ENCODE assay signal across 9 mouse cellular contexts in the genomic region with DNA sequence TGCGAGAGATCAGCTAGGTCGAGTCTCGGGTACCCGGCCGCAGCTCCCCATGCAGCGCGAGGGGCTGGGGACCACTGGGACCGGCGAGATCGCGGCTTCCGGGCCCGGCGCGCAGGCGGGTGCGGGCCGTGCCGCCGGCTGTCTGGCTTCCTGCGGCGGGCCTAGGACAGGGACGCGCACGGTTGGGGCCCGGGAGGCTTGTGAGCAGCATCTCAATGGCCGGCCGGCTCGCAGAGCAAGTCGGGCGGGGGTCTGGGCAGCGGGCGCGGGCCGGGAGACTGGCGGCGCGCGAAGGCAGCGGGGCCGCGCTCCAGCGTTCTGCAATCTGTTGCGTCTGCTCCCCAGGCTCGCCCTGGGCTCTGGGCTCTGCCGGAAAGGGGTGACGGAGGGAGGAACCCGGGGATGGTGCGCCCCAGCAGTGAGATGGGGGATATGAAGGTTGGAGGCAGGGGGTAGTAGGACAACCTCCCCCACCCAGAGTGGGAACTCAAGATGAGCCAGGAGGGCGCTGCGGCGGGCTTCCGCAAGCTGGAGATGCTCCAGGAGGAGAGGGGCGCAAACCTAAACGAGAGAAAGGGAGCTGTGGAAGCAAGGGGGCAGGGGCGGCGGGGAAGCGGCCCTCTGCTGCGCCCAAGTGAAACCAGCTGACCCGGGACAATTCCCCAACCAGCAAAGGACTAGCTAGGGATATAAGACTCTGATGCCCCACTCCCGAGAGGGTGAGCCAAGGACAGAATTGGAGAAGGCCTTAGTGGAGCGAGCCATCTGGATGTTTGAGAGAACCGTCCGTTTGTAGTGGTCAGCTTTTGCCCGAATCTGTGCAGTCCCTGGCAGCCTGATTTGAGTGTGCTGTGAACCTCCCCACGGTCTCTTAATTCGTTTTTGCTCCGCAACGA. TPM values are rescaled to one million over a fixed set of nuclear protein-coding genes. Genes with fewer than 3 reads are reported as not detected.
A peak's percentile ranks its signal among the peaks of the same experiment; 100 is the strongest.
DNase-seq lines count a peak whose midpoint lies in the region; ATAC-seq and TF ChIP-seq lines count a peak whose summit lies in the region.
"Had no signal": no experiment of that assay in that cellular context is flagged by ENCODE, and none has a peak within 500 bp of the region (broad histone marks: within the 10 kb centered on the region; RNA-seq: fewer than 3 reads in every experiment).

No protein-coding gene starts in this region.

- TF ChIP-seq CTCF in bone marrow, adult 2 months (IDR thresholded peaks at IDR 0.05; ENCODE audit: control insufficient read depth, insufficient read depth, low read length), result no peak
- no peak for TF ChIP-seq CTCF in lung, adult 2 months (IDR thresholded peaks at IDR 0.05; ENCODE audit: insufficient read depth, low read length)

- H3K36me3 ChIP-seq in kidney, embryonic 16.5 days (ENCODE audit: insufficient read depth, low read length), result no peaks in the 10 kb centered on the region
- H3K36me3 ChIP-seq in embryonic facial prominence, embryonic 10.5 days (replicated peaks), result no peaks in the 10 kb centered on the region
- H3K36me3 ChIP-seq in intestine, embryonic 15.5 days, result no peaks in the 10 kb centered on the region
- no peaks in the 10 kb centered on the region for H3K36me3 ChIP-seq in midbrain, embryonic 14.5 days (ENCODE audit: control insufficient read depth, insufficient read depth, low read length)

- no peak for TF ChIP-seq POLR2A in bone marrow, adult 2 months (IDR thresholded peaks at IDR 0.05; ENCODE audit: borderline replicate concordance, control insufficient read depth, low read depth, low read length)
- TF ChIP-seq POLR2A in lung, adult 2 months (IDR thresholded peaks at IDR 0.05; ENCODE audit: borderline replicate concordance, extremely low read depth, low read depth, low read length), result no peak

- no peaks in the 10 kb centered on the region for H3K9me3 ChIP-seq in kidney, embryonic 16.5 days (ENCODE audit: low read length)
- no peaks in the 10 kb centered on the region for H3K9me3 ChIP-seq in embryonic facial prominence, embryonic 10.5 days
- H3K9me3 ChIP-seq in intestine, embryonic 15.5 days, result no peaks in the 10 kb centered on the region
- H3K9me3 ChIP-seq in midbrain, embryonic 14.5 days (ENCODE audit: control insufficient read depth, low read length), result no peaks in the 10 kb centered on the region

- peak overlapping the region; percentile 6 for H3K9ac ChIP-seq in kidney, embryonic 16.5 days (replicated peaks; ENCODE audit: low read length)
- peak overlapping the region; percentile 49 for H3K9ac ChIP-seq in intestine, embryonic 15.5 days
- peak overlapping the region; percentile 68 for H3K9ac ChIP-seq in midbrain, embryonic 14.5 days (replicated peaks; ENCODE audit: low read length)

- 2% methylated on average over 69 of the region's 69 CpGs for WGBS in kidney, embryonic 16.5 days
- WGBS in bone marrow, adult 2 months, result 3% methylated on average over 69 of the region's 69 CpGs
- WGBS in embryonic facial prominence, embryonic 10.5 days, result under 1% methylated on average over 69 of the region's 69 CpGs
- 1% methylated on average over 68 of the region's 69 CpGs for WGBS in intestine, embryonic 15.5 days
- WGBS in midbrain, embryonic 14.5 days, result under 1% methylated on average over 68 of the region's 69 CpGs
- 3% methylated on average over 69 of the region's 69 CpGs for WGBS in lung, adult 2 months

- H3K4me1 ChIP-seq in kidney, embryonic 16.5 days (ENCODE audit: insufficient read depth, low read length), result peaks cover 29% of the 10 kb centered on the region
- H3K4me1 ChIP-seq in bone marrow, adult 2 months (ENCODE audit: control insufficient read depth, insufficient read depth, low read length), result no peaks in the 10 kb centered on the region
- peaks cover 43% of the 10 kb centered on the region for H3K4me1 ChIP-seq in embryonic facial prominence, embryonic 10.5 days
- peaks cover 23% of the 10 kb centered on the region for H3K4me1 ChIP-seq in intestine, embryonic 15.5 days (replicated peaks)
- peaks cover 14% of the 10 kb centered on the region; the same call in 1 of the 2 replicates for H3K4me1 ChIP-seq in midbrain, embryonic 14.5 days (ENCODE audit: control insufficient read depth, insufficient read depth, low read length)
- no peaks in the 10 kb centered on the region for H3K4me1 ChIP-seq in lung, adult 2 months (ENCODE audit: control insufficient read depth, insufficient read depth, low read length)

- no peak for DNase-seq in kidney, adult 11 months
- peak; percentile 75 for DNase-seq in embryonic facial prominence, embryonic 10.5 days (ENCODE audit: low spot score)
- DNase-seq in midbrain, embryonic 14.5 days, result peak; percentile 81
- no peak for DNase-seq in lung, adult 2 months

- H3K27me3 ChIP-seq in kidney, embryonic 16.5 days (ENCODE audit: insufficient read depth, low read length), result peaks cover 87% of the 10 kb centered on the region
- peaks cover 99% of the 10 kb centered on the region for H3K27me3 ChIP-seq in embryonic facial prominence, embryonic 10.5 days (replicated peaks; ENCODE audit: low read depth, poor library complexity, severe bottlenecking)
- peaks cover 75% of the 10 kb centered on the region for H3K27me3 ChIP-seq in intestine, embryonic 15.5 days (replicated peaks)
- peaks cover 34% of the 10 kb centered on the region for H3K27me3 ChIP-seq in midbrain, embryonic 14.5 days (ENCODE audit: control insufficient read depth, insufficient read depth, low read length)

- peak overlapping the region; percentile 94 for H3K4me2 ChIP-seq in kidney, embryonic 16.5 days (replicated peaks; ENCODE audit: low read depth, low read length)
- peak overlapping the region; percentile 93 for H3K4me2 ChIP-seq in intestine, embryonic 15.5 days (replicated peaks)
- peak overlapping the region; percentile 98 for H3K4me2 ChIP-seq in midbrain, embryonic 14.5 days (ENCODE audit: low read length)

- peak overlapping the region; percentile 57 for H3K4me3 ChIP-seq in kidney, embryonic 16.5 days (ENCODE audit: low read length)
- peak overlapping the region; percentile 39 for H3K4me3 ChIP-seq in bone marrow, adult 2 months (replicated peaks; ENCODE audit: control insufficient read depth, low read depth, low read length)
- H3K4me3 ChIP-seq in embryonic facial prominence, embryonic 10.5 days, result peak overlapping the region; percentile 64
- H3K4me3 ChIP-seq in intestine, embryonic 15.5 days (replicated peaks), result peak overlapping the region; percentile 56
- H3K4me3 ChIP-seq in midbrain, embryonic 14.5 days (replicated peaks; ENCODE audit: low read depth, low read length), result peak overlapping the region; percentile 69
- no peak overlapping the region for H3K4me3 ChIP-seq in lung, adult 2 months (replicated peaks; ENCODE audit: extremely low read depth, low read depth, low read length)

- no peak overlapping the region for H3K27ac ChIP-seq in kidney, embryonic 16.5 days (ENCODE audit: low read length)
- H3K27ac ChIP-seq in bone marrow, adult 2 months (ENCODE audit: control insufficient read depth, insufficient read depth, low read depth, low read length, poor library complexity), result no peak overlapping the region
- peak overlapping the region; percentile 68 for H3K27ac ChIP-seq in embryonic facial prominence, embryonic 10.5 days (replicated peaks)
- no peak overlapping the region for H3K27ac ChIP-seq in intestine, embryonic 15.5 days
- H3K27ac ChIP-seq in midbrain, embryonic 14.5 days (replicated peaks; ENCODE audit: low read depth, low read length), result 0 out of 2 replicates have a peak overlapping the region, but pooled peaks have one; percentile 37
- H3K27ac ChIP-seq: macrophage had no signal

- ATAC-seq in kidney, embryonic 16.5 days (ENCODE audit: low FRiP score, low TSS enrichment), result peak; percentile 14; the same call in 1 of the 2 replicates
- ATAC-seq in intestine, embryonic 15.5 days, result peak; percentile 36
- peak; percentile 65 for ATAC-seq in midbrain, embryonic 14.5 days (ENCODE audit: low FRiP score, low TSS enrichment)
- ATAC-seq in inflammation-experienced regulatory T-cells, adult 6 months, result no peak

RNA-seq across cellular contexts. Expression of gene Tmem132e, which starts 0.9 kb away (rescaled TPM):
- 0.10 and 0.40 TPM in 2 replicates for polyA plus RNA-seq in kidney, embryonic 16.5 days (2015; fragmentation: Nextera tagmentation; extraction: Ambion mirVana)
- polyA plus RNA-seq in bone marrow, adult 2 months (2011; ENCODE audit: insufficient read depth, insufficient read length, low replicate concordance, missing spikeins), result 1.3 and 3.0 TPM in 2 replicates
- polyA plus RNA-seq in embryonic facial prominence, embryonic 10.5 days (2016; fragmentation: Nextera tagmentation; extraction: Ambion mirVana), result 1.0 and 1.2 TPM in 2 replicates
- 0.80 and 0.91 TPM in 2 replicates for polyA plus RNA-seq in intestine, embryonic 15.5 days (2015; fragmentation: Nextera tagmentation; extraction: Ambion mirVana)
- polyA plus RNA-seq in midbrain, embryonic 14.5 days (2014; fragmentation: Nextera tagmentation; extraction: Ambion mirVana), result 3.0 and 3.6 TPM in 2 replicates
- polyA plus RNA-seq in inflammation-experienced regulatory T-cells, adult 6 months (2017; shearing (Covaris generic)), result not detected
- polyA plus RNA-seq in lung, adult 2 months (2012; rRNA removed), result 0.22 TPM in 1 of 2 replicates, not detected in the other
- polyA plus RNA-seq: macrophage had no signal

Comparison
In these comparisons a context has a peak if more than half of its experiments do, and no peak if none do; other contexts are left out.
1. H3K27ac ChIP-seq: peak in embryonic facial prominence, embryonic 10.5 days (single experiment) and midbrain, embryonic 14.5 days (single experiment); none in kidney, embryonic 16.5 days (single experiment), bone marrow, adult 2 months (single experiment) and intestine, embryonic 15.5 days (single experiment).
2. H3K9ac ChIP-seq: peak in every context shown above with its lines; median percentile 68 in midbrain, embryonic 14.5 days; 49 in intestine, embryonic 15.5 days; 6 in kidney, embryonic 16.5 days.
3. DNase-seq: peak in embryonic facial prominence, embryonic 10.5 days (single experiment) and midbrain, embryonic 14.5 days (single experiment); none in kidney, adult 11 months (single experiment) and lung, adult 2 months (single experiment).
4. Peak in every context shown above with its lines, with median percentiles within 50 percentile points of each other: H3K4me2 ChIP-seq.